Mouse (Mus musculus): Measurements from ENCODE around the gene Man2a1. TPM values are rescaled to one million over a fixed set of nuclear protein-coding genes. Genes with fewer than 3 reads are reported as not detected.

Gene Man2a1
- polyA plus RNA-seq, 1 experiment from 2014 or later, result 9.1 TPM

GRCm38 (mm10) chr17:64577485-64577884, 23.1 kb upstream of the Man2a1 start:
- Histone ChIP-seq H3K9me3 (ENCODE audit: control insufficient read depth, low read length) (no peaks in the 10 kb centered on the region), H3K27me3 (replicated peaks; ENCODE audit: control insufficient read depth, insufficient read depth, low read length) (no peaks in the 10 kb centered on the region), H3K4me1 (ENCODE audit: control insufficient read depth, insufficient read depth, low read length) (no peaks in the 10 kb centered on the region; the same call in 1 of the 2 replicates), H3K9ac (ENCODE audit: low read depth, low read length) (no peak overlapping the region), H3K27ac (ENCODE audit: low read length) (no peak overlapping the region), H3K4me3 (ENCODE audit: low read length) (no peak overlapping the region), H3K4me2 (ENCODE audit: low read depth, low read length) (no peak overlapping the region), H3K36me3 (ENCODE audit: control insufficient read depth, insufficient read depth, low read length) (no peaks in the 10 kb centered on the region)
- no peak for ATAC-seq
- 34% methylated on average over 5 of the region's 5 CpGs for WGBS

- H3K36me3 ChIP-seq (ENCODE audit: control insufficient read depth, insufficient read depth, low read length), result no peaks in the 10 kb centered on the region
- H3K4me1 ChIP-seq (ENCODE audit: control insufficient read depth, insufficient read depth, low read length), result no peaks in the 10 kb centered on the region; the same call in 1 of the 2 replicates
- H3K9me3 ChIP-seq (ENCODE audit: control insufficient read depth, low read length), result no peaks in the 10 kb centered on the region
- no peak overlapping the region for H3K27ac ChIP-seq (ENCODE audit: low read length)
- no peaks in the 10 kb centered on the region for H3K27me3 ChIP-seq (replicated peaks; ENCODE audit: control insufficient read depth, insufficient read depth, low read length)
- no peak for ATAC-seq
- no peak overlapping the region for H3K4me3 ChIP-seq (ENCODE audit: low read length)
- 20% methylated on average over 4 of the region's 4 CpGs for WGBS
- no peak overlapping the region for H3K9ac ChIP-seq (ENCODE audit: low read depth, low read length)
- no peak overlapping the region for H3K4me2 ChIP-seq (ENCODE audit: low read depth, low read length)
These were observed 22.2 kb upstream of the Man2a1 start for GRCm38 (mm10) chr17:64578346-64578745.

- ATAC-seq, result no peak
- H3K4me3 ChIP-seq (ENCODE audit: low read length), result no peak overlapping the region
- 59% methylated on average over 8 of the region's 8 CpGs for WGBS
- H3K27ac ChIP-seq (ENCODE audit: low read length), result no peak overlapping the region
- no peaks in the 10 kb centered on the region for H3K9me3 ChIP-seq (ENCODE audit: control insufficient read depth, low read length)
- no peak overlapping the region for H3K9ac ChIP-seq (ENCODE audit: low read depth, low read length)
- no peaks in the 10 kb centered on the region for H3K36me3 ChIP-seq (ENCODE audit: control insufficient read depth, insufficient read depth, low read length)
- H3K4me2 ChIP-seq (ENCODE audit: low read depth, low read length), result no peak overlapping the region
- H3K27me3 ChIP-seq (replicated peaks; ENCODE audit: control insufficient read depth, insufficient read depth, low read length), result no peaks in the 10 kb centered on the region
- no peaks in the 10 kb centered on the region; the same call in 1 of the 2 replicates for H3K4me1 ChIP-seq (ENCODE audit: control insufficient read depth, insufficient read depth, low read length)
These were observed 20.8 kb upstream of the Man2a1 start for GRCm38 (mm10) chr17:64579696-64580095.

- H3K27me3 ChIP-seq (replicated peaks; ENCODE audit: control insufficient read depth, insufficient read depth, low read length), result no peaks in the 10 kb centered on the region
- no peaks in the 10 kb centered on the region for H3K9me3 ChIP-seq (ENCODE audit: control insufficient read depth, low read length)
- no peaks in the 10 kb centered on the region; the same call in 1 of the 2 replicates for H3K4me1 ChIP-seq (ENCODE audit: control insufficient read depth, insufficient read depth, low read length)
- WGBS, result 87% methylated on average over 6 of the region's 6 CpGs
- no peak overlapping the region for H3K4me2 ChIP-seq (ENCODE audit: low read depth, low read length)
- ATAC-seq, result no peak
- no peak overlapping the region for H3K27ac ChIP-seq (ENCODE audit: low read length)
- no peaks in the 10 kb centered on the region for H3K36me3 ChIP-seq (ENCODE audit: control insufficient read depth, insufficient read depth, low read length)
- no peak overlapping the region for H3K9ac ChIP-seq (ENCODE audit: low read depth, low read length)
- H3K4me3 ChIP-seq (ENCODE audit: low read length), result no peak overlapping the region
These were observed 19.4 kb upstream of the Man2a1 start for GRCm38 (mm10) chr17:64581133-64581532.

GRCm38 (mm10) chr17:64581962-64582361, 18.6 kb upstream of the Man2a1 start:
- 70% methylated on average over 3 of the region's 3 CpGs for WGBS

GRCm38 (mm10) chr17:64590483-64590882, 10.1 kb upstream of the Man2a1 start:
- WGBS, result 44% methylated on average over 4 of the region's 4 CpGs
- Histone ChIP-seq H3K9ac (ENCODE audit: low read depth, low read length) (no peak overlapping the region), H3K27ac (ENCODE audit: low read length) (no peak overlapping the region), H3K4me3 (ENCODE audit: low read length) (no peak overlapping the region), H3K27me3 (replicated peaks; ENCODE audit: control insufficient read depth, insufficient read depth, low read length) (no peaks in the 10 kb centered on the region), H3K36me3 (ENCODE audit: control insufficient read depth, insufficient read depth, low read length) (no peaks in the 10 kb centered on the region), H3K4me1 (ENCODE audit: control insufficient read depth, insufficient read depth, low read length) (no peaks in the 10 kb centered on the region), H3K4me2 (ENCODE audit: low read depth, low read length) (no peak overlapping the region), H3K9me3 (ENCODE audit: control insufficient read depth, low read length) (no peaks in the 10 kb centered on the region)
- ATAC-seq, result peak; percentile 58

More at GRCm38 (mm10) chr17:64581962-64582361, 18.6 kb upstream of the Man2a1 start:
- Histone ChIP-seq H3K9me3 (ENCODE audit: control insufficient read depth, low read length) (no peaks in the 10 kb centered on the region), H3K4me2 (ENCODE audit: low read depth, low read length) (no peak overlapping the region), H3K36me3 (ENCODE audit: control insufficient read depth, insufficient read depth, low read length) (no peaks in the 10 kb centered on the region), H3K4me3 (ENCODE audit: low read length) (no peak overlapping the region), H3K4me1 (ENCODE audit: control insufficient read depth, insufficient read depth, low read length) (no peaks in the 10 kb centered on the region; the same call in 1 of the 2 replicates), H3K9ac (ENCODE audit: low read depth, low read length) (no peak overlapping the region), H3K27ac (ENCODE audit: low read length) (no peak overlapping the region), H3K27me3 (replicated peaks; ENCODE audit: control insufficient read depth, insufficient read depth, low read length) (no peaks in the 10 kb centered on the region)
- ATAC-seq, result no peak

- ATAC-seq, result no peak
- Histone ChIP-seq H3K9ac (ENCODE audit: low read depth, low read length) (no peak overlapping the region), H3K4me1 (ENCODE audit: control insufficient read depth, insufficient read depth, low read length) (no peaks in the 10 kb centered on the region), H3K27me3 (replicated peaks; ENCODE audit: control insufficient read depth, insufficient read depth, low read length) (no peaks in the 10 kb centered on the region), H3K4me3 (ENCODE audit: low read length) (no peak overlapping the region), H3K27ac (ENCODE audit: low read length) (no peak overlapping the region), H3K9me3 (ENCODE audit: control insufficient read depth, low read length) (no peaks in the 10 kb centered on the region), H3K36me3 (ENCODE audit: control insufficient read depth, insufficient read depth, low read length) (no peaks in the 10 kb centered on the region), H3K4me2 (ENCODE audit: low read depth, low read length) (no peak overlapping the region)
- WGBS, result 44% methylated on average over 10 of the region's 10 CpGs
These were observed 9.2 kb upstream of the Man2a1 start for GRCm38 (mm10) chr17:64591366-64591765.

GRCm38 (mm10) chr17:64592355-64592754, 8.2 kb upstream of the Man2a1 start:
- ATAC-seq, result no peak
- Histone ChIP-seq H3K9ac (ENCODE audit: low read depth, low read length) (no peak overlapping the region), H3K4me1 (ENCODE audit: control insufficient read depth, insufficient read depth, low read length) (no peaks in the 10 kb centered on the region), H3K4me3 (ENCODE audit: low read length) (no peak overlapping the region), H3K9me3 (ENCODE audit: control insufficient read depth, low read length) (no peaks in the 10 kb centered on the region), H3K4me2 (ENCODE audit: low read depth, low read length) (no peak overlapping the region), H3K27me3 (replicated peaks; ENCODE audit: control insufficient read depth, insufficient read depth, low read length) (no peaks in the 10 kb centered on the region), H3K36me3 (ENCODE audit: control insufficient read depth, insufficient read depth, low read length) (no peaks in the 10 kb centered on the region), H3K27ac (ENCODE audit: low read length) (no peak overlapping the region)
- 84% methylated on average over 2 of the region's 2 CpGs for WGBS

- Histone ChIP-seq H3K4me1 (ENCODE audit: control insufficient read depth, insufficient read depth, low read length) (no peaks in the 10 kb centered on the region), H3K9ac (ENCODE audit: low read depth, low read length) (no peak overlapping the region), H3K27me3 (replicated peaks; ENCODE audit: control insufficient read depth, insufficient read depth, low read length) (no peaks in the 10 kb centered on the region), H3K4me2 (ENCODE audit: low read depth, low read length) (no peak overlapping the region), H3K27ac (ENCODE audit: low read length) (no peak overlapping the region), H3K36me3 (ENCODE audit: control insufficient read depth, insufficient read depth, low read length) (no peaks in the 10 kb centered on the region), H3K4me3 (ENCODE audit: low read length) (no peak overlapping the region), H3K9me3 (ENCODE audit: control insufficient read depth, low read length) (no peaks in the 10 kb centered on the region)
- ATAC-seq, result no peak
- 94% methylated on average over 3 of the region's 3 CpGs for WGBS
These were observed 7.7 kb upstream of the Man2a1 start for GRCm38 (mm10) chr17:64592788-64593187.

GRCm38 (mm10) chr17:64597770-64598169, 2.8 kb upstream of the Man2a1 start:
- H3K36me3 ChIP-seq (ENCODE audit: control insufficient read depth, insufficient read depth, low read length), result no peaks in the 10 kb centered on the region
- H3K9me3 ChIP-seq (ENCODE audit: control insufficient read depth, low read length), result no peaks in the 10 kb centered on the region
- H3K27ac ChIP-seq (ENCODE audit: low read length), result no peak overlapping the region
- no peaks in the 10 kb centered on the region for H3K27me3 ChIP-seq (replicated peaks; ENCODE audit: control insufficient read depth, insufficient read depth, low read length)
- 85% methylated on average over 9 of the region's 9 CpGs for WGBS
- H3K4me3 ChIP-seq (ENCODE audit: low read length), result no peak overlapping the region
- H3K4me2 ChIP-seq (ENCODE audit: low read depth, low read length), result no peak overlapping the region
- peaks cover 3% of the 10 kb centered on the region for H3K4me1 ChIP-seq (ENCODE audit: control insufficient read depth, insufficient read depth, low read length)
- H3K9ac ChIP-seq (ENCODE audit: low read depth, low read length), result no peak overlapping the region
- ATAC-seq, result no peak
